Mouse (Mus musculus) kidney, adult 2 months (tissue): ENCODE measurements around the gene Ldb1. TPM values are rescaled to one million over a fixed set of nuclear protein-coding genes. Genes with fewer than 3 reads are reported as not detected.

Experiments used
- DNase-seq: peaks from one replicate; pipeline ENCODE4 v3.0.0; 2021
- H3K27ac ChIP-seq: fragments of 200-500 bp; 2 replicates; pipeline ENCODE4 v1.5.1; 2012; ENCODE audit warnings: low read depth, low read length, control low read depth, inconsistent platforms; ENCODE audit not compliant: insufficient read depth
- H3K27me3 ChIP-seq: fragments of 200-500 bp; replicated peaks from 2 replicates; pipeline ENCODE4 v1.6.1; 2012; ENCODE audit warnings: mild to moderate bottlenecking, moderate library complexity, low read length, inconsistent platforms; ENCODE audit not compliant: control insufficient read depth, insufficient read depth
- H3K36me3 ChIP-seq: fragments of 200-500 bp; 2 replicates; pipeline ENCODE4 v1.6.1; 2012; ENCODE audit warnings: mild to moderate bottlenecking, moderate library complexity, low read length, inconsistent platforms; ENCODE audit not compliant: control insufficient read depth, insufficient read depth
- H3K4me1 ChIP-seq: fragments of 200-500 bp; 2 replicates; pipeline ENCODE4 v1.6.1; 2011; ENCODE audit warnings: low read length; ENCODE audit not compliant: control insufficient read depth, insufficient read depth
- H3K4me3 ChIP-seq: fragments of 200-500 bp; 2 replicates; pipeline ENCODE4 v1.5.1; 2011; ENCODE audit warnings: mild to moderate bottlenecking, low read depth, low read length, control low read depth; ENCODE audit not compliant: insufficient read depth
- CTCF ChIP-seq: fragments of 200-500 bp; conservative IDR thresholded peaks from 2 replicates; pipeline ENCODE4 v1.5.1; 2011; ENCODE audit warnings: low read depth, mild to moderate bottlenecking, control low read depth, low read length, moderate library complexity, mixed read lengths; ENCODE audit not compliant: insufficient read depth, insufficient read length
- POLR2A ChIP-seq: fragments of 200-500 bp; IDR thresholded peaks from one replicate; pipeline ENCODE4 v1.6.1; 2011; ENCODE audit warnings: low read depth, low read length, control low read depth
- WGBS: fragments of 180-500 bp; shearing (Covaris S2); methylation state at CpG from one replicate; pipeline ENCODE4 v1.1.7; 2018; 5-methylcytosine and 5-hydroxymethylcytosine counted together
- polyA plus RNA-seq: library from polyadenylated mRNA; depleted of rRNA; stranded (reverse); fragments of >200 nt; gene quantifications from 2 replicates; pipeline ENCODE4 v1.2.3, GENCODE M21; 2012

The Ldb1 gene
- polyA plus RNA-seq, 1 experiment = 107 TPM

DNA sequence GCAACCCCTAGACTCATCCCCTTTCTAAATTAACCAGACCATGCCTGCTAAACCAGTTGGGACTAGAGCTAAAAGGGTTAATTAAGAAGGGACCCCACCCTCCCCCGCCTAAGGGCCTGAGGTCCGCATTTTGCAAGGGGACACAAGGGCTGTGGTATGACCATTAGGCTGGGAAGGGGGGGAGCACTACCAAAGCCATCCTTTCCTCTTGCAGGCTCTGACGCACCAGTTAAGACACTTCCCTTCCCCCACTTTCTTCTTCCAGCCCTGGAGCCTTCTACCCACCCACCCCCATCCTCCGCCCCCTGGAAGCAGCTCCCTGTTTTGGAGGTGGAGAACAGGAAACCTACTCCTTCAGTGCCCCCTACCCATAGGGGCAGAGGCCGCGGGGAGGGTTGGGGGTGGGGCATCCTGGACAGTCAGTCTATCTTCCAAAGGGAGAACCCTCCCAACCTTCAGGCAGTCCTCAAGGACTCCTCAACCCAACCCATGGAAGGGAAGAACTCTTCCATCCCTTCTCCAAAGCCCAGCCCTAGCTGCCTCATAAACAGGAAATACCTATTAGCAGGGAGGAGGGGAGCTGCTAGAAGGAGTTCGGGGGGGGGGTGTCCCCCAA lies 790 bp upstream of the Ldb1 start:
- peak; percentile 79 for DNase-seq
- WGBS = 1% methylated on average over 7 of the region's 7 CpGs
- H3K27ac ChIP-seq = peak overlapping the region; percentile 96
- H3K4me3 ChIP-seq = peak overlapping the region; percentile 68
- TF ChIP-seq POLR2A (no peak), CTCF (no peak)
- H3K4me1 ChIP-seq = peaks cover 27% of the 10 kb centered on the region
- H3K27me3 ChIP-seq = no peaks in the 10 kb centered on the region
- H3K36me3 ChIP-seq = no peaks in the 10 kb centered on the region

GRCm38 (mm10) chr19:46044271-46044992 lies 582 bp downstream of the Ldb1 start, which contains the start of gene Pprc1:
Gene Pprc1 (plus strand): TSS chr19:46044886.
- Histone ChIP-seq H3K4me1 (peaks cover 36% of the 10 kb centered on the region), H3K27ac (peak within 1 kb of the TSS; percentile 96), H3K4me3 (peak within 1 kb of the TSS; percentile 68), H3K27me3 (no peaks in the 10 kb centered on the region), H3K36me3 (no peaks in the 10 kb centered on the region)
- WGBS = 1% methylated on average over 34 of the region's 34 CpGs
- TF ChIP-seq POLR2A (no peak), CTCF (no peak)
- DNase-seq = peak; percentile 77

GRCm38 (mm10) chr19:46043380-46043779 lies 1.6 kb downstream of the Ldb1 start:
- no peaks in the 10 kb centered on the region for H3K27me3 ChIP-seq
- DNase-seq = peak; percentile 51
- H3K36me3 ChIP-seq = no peaks in the 10 kb centered on the region
- no peak overlapping the region; the same call in 1 of the 2 replicates for H3K4me3 ChIP-seq
- TF ChIP-seq CTCF = no peak
- TF ChIP-seq POLR2A = no peak
- H3K27ac ChIP-seq = peak overlapping the region; percentile 62; the same call in 1 of the 2 replicates
- H3K4me1 ChIP-seq = peaks cover 42% of the 10 kb centered on the region
- 41% methylated on average over 7 of the region's 7 CpGs for WGBS

GRCm38 (mm10) chr19:46042476-46043011 lies 2.5 kb downstream of the Ldb1 start:
- DNase-seq = peak; percentile 50
- peaks cover 48% of the 10 kb centered on the region for H3K4me1 ChIP-seq
- WGBS = 6% methylated on average over 6 of the region's 6 CpGs
- no peaks in the 10 kb centered on the region for H3K36me3 ChIP-seq
- H3K27me3 ChIP-seq = no peaks in the 10 kb centered on the region
- peak overlapping the region; percentile 62 for H3K27ac ChIP-seq
- TF ChIP-seq POLR2A (no peak), CTCF (no peak)
- peak overlapping the region; percentile 14; the same call in 1 of the 2 replicates for H3K4me3 ChIP-seq

GRCm38 (mm10) chr19:46041933-46042475 lies 3.0 kb downstream of the Ldb1 start:
- H3K4me3 ChIP-seq = peak overlapping the region; percentile 14
- peak overlapping the region; percentile 62 for H3K27ac ChIP-seq
- no peaks in the 10 kb centered on the region for H3K27me3 ChIP-seq
- no peaks in the 10 kb centered on the region for H3K36me3 ChIP-seq
- peaks cover 48% of the 10 kb centered on the region for H3K4me1 ChIP-seq
- WGBS = 1% methylated on average over 14 of the region's 14 CpGs
- no peak for TF ChIP-seq CTCF
- no peak for TF ChIP-seq POLR2A
- DNase-seq = peak; percentile 94

GRCm38 (mm10) chr19:46041299-46041932 lies 3.6 kb downstream of the Ldb1 start:
- H3K27ac ChIP-seq = peak overlapping the region; percentile 45
- no peak for DNase-seq
- H3K4me1 ChIP-seq = peaks cover 48% of the 10 kb centered on the region
- no peaks in the 10 kb centered on the region for H3K27me3 ChIP-seq
- WGBS = 12% methylated on average over 7 of the region's 7 CpGs
- TF ChIP-seq POLR2A (no peak), CTCF (no peak)
- no peaks in the 10 kb centered on the region for H3K36me3 ChIP-seq
- H3K4me3 ChIP-seq = peak overlapping the region; percentile 1; the same call in 1 of the 2 replicates
